ENCODE assay signal across 24 mouse cellular contexts in genomic region chr1:64848996-64849395, GRCm38 (mm10).
DNase-seq lines count a peak whose midpoint lies in the region; ATAC-seq and TF ChIP-seq lines count a peak whose summit lies in the region.
"Had no signal": no experiment of that assay in that cellular context is flagged by ENCODE, and none has a peak within 500 bp of the region (broad histone marks: within the 10 kb centered on the region; RNA-seq: fewer than 3 reads in every experiment).

No protein-coding gene starts in this region.

- peaks cover 7% of the 10 kb centered on the region; the same call in 1 of the 2 replicates for H3K4me1 ChIP-seq in liver, embryonic 13.5 days (replicated peaks)
- H3K4me1 ChIP-seq in liver, embryonic 11.5 days (replicated peaks; ENCODE audit: control insufficient read depth, insufficient read depth, low read length): peaks cover 5% of the 10 kb centered on the region
- no peaks in the 10 kb centered on the region for H3K4me1 ChIP-seq in embryonic facial prominence, embryonic 11.5 days (ENCODE audit: control insufficient read depth, insufficient read depth, low read length)
- no peaks in the 10 kb centered on the region for H3K4me1 ChIP-seq in stomach, postnatal 0 days (replicated peaks; ENCODE audit: control insufficient read depth, insufficient read depth)
- peaks cover 51% of the 10 kb centered on the region for H3K4me1 ChIP-seq in forebrain, embryonic 12.5 days

- no peaks in the 10 kb centered on the region for H3K36me3 ChIP-seq in liver, embryonic 13.5 days
- H3K36me3 ChIP-seq in liver, embryonic 11.5 days (ENCODE audit: control insufficient read depth, insufficient read depth, low read length): no peaks in the 10 kb centered on the region
- no peaks in the 10 kb centered on the region for H3K36me3 ChIP-seq in embryonic facial prominence, embryonic 11.5 days (replicated peaks; ENCODE audit: control insufficient read depth, insufficient read depth, low read depth, low read length)
- no peaks in the 10 kb centered on the region for H3K36me3 ChIP-seq in stomach, postnatal 0 days (ENCODE audit: control insufficient read depth, insufficient read depth, low read length)
- H3K36me3 ChIP-seq in forebrain, embryonic 12.5 days (replicated peaks): no peaks in the 10 kb centered on the region
- H3K36me3 ChIP-seq: embryonic facial prominence, embryonic 15.5 days; forebrain, embryonic 10.5 days; forebrain, embryonic 15.5 days; heart, embryonic 12.5 days; hindbrain, embryonic 12.5 days had no signal

- H3K9ac ChIP-seq in liver, embryonic 13.5 days: no peak overlapping the region
- H3K9ac ChIP-seq in liver, embryonic 11.5 days (ENCODE audit: low read depth, low read length): no peak overlapping the region
- H3K9ac ChIP-seq in embryonic facial prominence, embryonic 11.5 days (replicated peaks; ENCODE audit: low read length): no peak overlapping the region
- H3K9ac ChIP-seq in stomach, postnatal 0 days (ENCODE audit: low read length): no peak overlapping the region
- no peak overlapping the region for H3K9ac ChIP-seq in forebrain, embryonic 12.5 days
- H3K9ac ChIP-seq: embryonic facial prominence, embryonic 15.5 days; forebrain, embryonic 15.5 days; heart, embryonic 12.5 days; hindbrain, embryonic 12.5 days had no signal

- H3K4me3 ChIP-seq in liver, embryonic 13.5 days (replicated peaks): no peak overlapping the region
- no peak overlapping the region for H3K4me3 ChIP-seq in liver, embryonic 11.5 days (ENCODE audit: low read depth, low read length)
- H3K4me3 ChIP-seq in embryonic facial prominence, embryonic 11.5 days (ENCODE audit: low read depth, low read length): no peak overlapping the region
- H3K4me3 ChIP-seq in stomach, postnatal 0 days (ENCODE audit: low read depth, low read length): no peak overlapping the region
- no peak overlapping the region for H3K4me3 ChIP-seq in forebrain, embryonic 12.5 days (replicated peaks)
- H3K4me3 ChIP-seq: embryonic facial prominence, embryonic 15.5 days; erythroblast, embryonic 14.5 days; forebrain, embryonic 10.5 days; forebrain, embryonic 15.5 days; heart, embryonic 12.5 days; hindbrain, embryonic 12.5 days had no signal

- TF ChIP-seq EP300 in stomach, postnatal 0 days (optimal IDR thresholded peaks at IDR 0.05): no peak

- ATAC-seq in liver, embryonic 13.5 days (ENCODE audit: low read depth): no peak
- no peak for ATAC-seq in liver, embryonic 11.5 days (replicated peaks; ENCODE audit: low FRiP score)
- ATAC-seq in embryonic facial prominence, embryonic 11.5 days (replicated peaks; ENCODE audit: insufficient number of reproducible peaks, low FRiP score, low TSS enrichment, low read depth): 0 out of 2 replicates have a peak, but pooled peaks have one; percentile 35
- 0 out of 2 replicates have a peak, but pooled peaks have one; percentile 18 for ATAC-seq in stomach, postnatal 0 days (ENCODE audit: low FRiP score, low TSS enrichment)
- ATAC-seq in forebrain, embryonic 12.5 days (ENCODE audit: low FRiP score): no peak
- ATAC-seq: forebrain, embryonic 15.5 days had no signal

- no peaks in the 10 kb centered on the region for H3K9me3 ChIP-seq in liver, embryonic 13.5 days (replicated peaks)
- no peaks in the 10 kb centered on the region for H3K9me3 ChIP-seq in liver, embryonic 11.5 days (ENCODE audit: control insufficient read depth, low read length)
- H3K9me3 ChIP-seq in embryonic facial prominence, embryonic 11.5 days (replicated peaks; ENCODE audit: control insufficient read depth, low read length): no peaks in the 10 kb centered on the region
- H3K9me3 ChIP-seq in stomach, postnatal 0 days (ENCODE audit: control insufficient read depth, low read length): no peaks in the 10 kb centered on the region
- H3K9me3 ChIP-seq in forebrain, embryonic 12.5 days: no peaks in the 10 kb centered on the region
- H3K9me3 ChIP-seq: embryonic facial prominence, embryonic 15.5 days; forebrain, embryonic 10.5 days; forebrain, embryonic 15.5 days; heart, embryonic 12.5 days; hindbrain, embryonic 12.5 days had no signal

- TF ChIP-seq CTCF in stomach, postnatal 0 days (IDR thresholded peaks at IDR 0.05; ENCODE audit: low read depth): no peak

- H3K27me3 ChIP-seq in liver, embryonic 13.5 days: no peaks in the 10 kb centered on the region
- no peaks in the 10 kb centered on the region for H3K27me3 ChIP-seq in liver, embryonic 11.5 days (replicated peaks; ENCODE audit: control insufficient read depth, insufficient read depth, low read length)
- H3K27me3 ChIP-seq in embryonic facial prominence, embryonic 11.5 days (ENCODE audit: control insufficient read depth, insufficient read depth, low read length): no peaks in the 10 kb centered on the region
- no peaks in the 10 kb centered on the region for H3K27me3 ChIP-seq in stomach, postnatal 0 days (ENCODE audit: control insufficient read depth, insufficient read depth, low read length)
- H3K27me3 ChIP-seq in forebrain, embryonic 12.5 days: peaks cover 23% of the 10 kb centered on the region
- H3K27me3 ChIP-seq: CH12.LX; embryonic facial prominence, embryonic 15.5 days; forebrain, embryonic 15.5 days; heart, embryonic 12.5 days; hindbrain, embryonic 12.5 days had no signal

- H3K27ac ChIP-seq in liver, embryonic 13.5 days: 0 out of 2 replicates have a peak overlapping the region, but pooled peaks have one; percentile 1
- no peak overlapping the region for H3K27ac ChIP-seq in liver, embryonic 11.5 days (ENCODE audit: low read depth, low read length)
- H3K27ac ChIP-seq in embryonic facial prominence, embryonic 11.5 days (replicated peaks; ENCODE audit: low read depth, low read length): no peak overlapping the region
- no peak overlapping the region for H3K27ac ChIP-seq in stomach, postnatal 0 days (replicated peaks)
- H3K27ac ChIP-seq in forebrain, embryonic 12.5 days: no peak overlapping the region
- H3K27ac ChIP-seq: embryonic facial prominence, embryonic 15.5 days; forebrain, embryonic 15.5 days; hindbrain, embryonic 12.5 days; hindbrain, postnatal 0 days had no signal

- intact Hi-C loops in heart, postnatal 25 days (cut with DNase I): no loop called here

- peak; percentile 66 for DNase-seq in heart, adult 11 months
- no peak for DNase-seq in heart, postnatal 25 days (ENCODE audit: low spot score)
- no peak for DNase-seq in liver, embryonic 13.5 days
- DNase-seq in liver, embryonic 11.5 days (ENCODE audit: low spot score): no peak
- DNase-seq in embryonic facial prominence, embryonic 11.5 days (ENCODE audit: low spot score): no peak
- DNase-seq in stomach, postnatal 0 days (ENCODE audit: low spot score): no peak
- DNase-seq in right cerebral cortex, postnatal 4 days: no peak
- DNase-seq: adrenal gland, adult 2 months; adrenal gland, postnatal 25 days; cerebellum, adult 18-20 months; cerebellum, adult 9-11 months; cerebellum, postnatal 36 days; gastrocnemius, postnatal 36 days; heart, adult 18-20 months; heart, postnatal 36 days had no signal

- no peak overlapping the region for H3K4me2 ChIP-seq in liver, embryonic 13.5 days
- H3K4me2 ChIP-seq in liver, embryonic 11.5 days: no peak overlapping the region
- no peak overlapping the region for H3K4me2 ChIP-seq in embryonic facial prominence, embryonic 11.5 days (ENCODE audit: low read depth, low read length)
- H3K4me2 ChIP-seq in stomach, postnatal 0 days (replicated peaks; ENCODE audit: low read depth): no peak overlapping the region
- no peak overlapping the region for H3K4me2 ChIP-seq in forebrain, embryonic 12.5 days
- H3K4me2 ChIP-seq: embryonic facial prominence, embryonic 15.5 days; forebrain, embryonic 15.5 days; heart, embryonic 12.5 days; hindbrain, embryonic 12.5 days had no signal

- 66% methylated on average over 1 of the region's 1 CpGs for WGBS in liver, embryonic 13.5 days (ENCODE audit: insufficient replicate concordance)
- 71% methylated on average over 1 of the region's 1 CpGs for WGBS in liver, embryonic 11.5 days
- WGBS in embryonic facial prominence, embryonic 11.5 days: 4% methylated on average over 1 of the region's 1 CpGs
- 36% methylated on average over 1 of the region's 1 CpGs for WGBS in stomach, postnatal 0 days
- 3% methylated on average over 1 of the region's 1 CpGs for WGBS in forebrain, embryonic 12.5 days

Comparison
In these comparisons a context has a peak if more than half of its experiments do, and no peak if none do; other contexts are left out.
1. ATAC-seq: peak in embryonic facial prominence, embryonic 11.5 days (single experiment) and stomach, postnatal 0 days (single experiment); none in liver, embryonic 13.5 days (single experiment), liver, embryonic 11.5 days (single experiment) and forebrain, embryonic 12.5 days (single experiment).